Mouse (Mus musculus): ENCODE results near the gene Mpi.

Gene Mpi

GRCm38 (mm10) chr9:57561711-57562099 is 9.1 kb upstream of the Mpi start:
- DNase-seq (ENCODE audit: low spot score), result no peak

- DNase-seq (ENCODE audit: low spot score), result peak; percentile 90
Measured at GRCm38 (mm10) chr9:57560861-57561710, 8.5 kb upstream of the Mpi start, which contains the start of gene Scamp2. TSS of gene Scamp2 (plus strand) at chr9:57560943.

- no peak for DNase-seq (ENCODE audit: low spot score)
Measured at GRCm38 (mm10) chr9:57560263-57560662, 7.7 kb upstream of the Mpi start.

GRCm38 (mm10) chr9:57559568-57559967 is 7.0 kb upstream of the Mpi start:
- no peak for DNase-seq (ENCODE audit: low spot score)

- DNase-seq (ENCODE audit: low spot score), result no peak
Measured at GRCm38 (mm10) chr9:57558625-57559024, 6.1 kb upstream of the Mpi start.

- no peak for DNase-seq (ENCODE audit: low spot score)
Measured at GRCm38 (mm10) chr9:57557215-57557614, 4.7 kb upstream of the Mpi start.

GRCm38 (mm10) chr9:57554753-57555152 is 2.2 kb upstream of the Mpi start:
- DNase-seq (ENCODE audit: low spot score), result no peak

GRCm38 (mm10) chr9:57553119-57553518 is 556 bp upstream of the Mpi start:
- no peak for DNase-seq (ENCODE audit: low spot score)

GRCm38 (mm10) chr9:57550126-57550862 is 2.3 kb downstream of the Mpi start:
- no peak for DNase-seq (ENCODE audit: low spot score)

- DNase-seq (ENCODE audit: low spot score), result no peak
Measured at GRCm38 (mm10) chr9:57549186-57549585, 3.4 kb downstream of the Mpi start.

GRCm38 (mm10) chr9:57547869-57548268 is 4.7 kb downstream of the Mpi start:
- DNase-seq (ENCODE audit: low spot score), result no peak

GRCm38 (mm10) chr9:57547287-57547686 is 5.3 kb downstream of the Mpi start:
- DNase-seq (ENCODE audit: low spot score), result no peak

- DNase-seq (ENCODE audit: low spot score), result no peak
Measured at GRCm38 (mm10) chr9:57543951-57544350, 8.6 kb downstream of the Mpi start.

- DNase-seq (ENCODE audit: low spot score), result peak; percentile 63
Measured at GRCm38 (mm10) chr9:57541312-57541711, 11.3 kb downstream of the Mpi start.

- no peak for DNase-seq (ENCODE audit: low spot score)
Measured at GRCm38 (mm10) chr9:57539550-57539949, 13.0 kb downstream of the Mpi start.

GRCm38 (mm10) chr9:57537728-57538181 is 14.8 kb downstream of the Mpi start:
- no peak for DNase-seq (ENCODE audit: low spot score)

- peak; percentile 83 for DNase-seq (ENCODE audit: low spot score)
Measured at GRCm38 (mm10) chr9:57537044-57537727, 15.4 kb downstream of the Mpi start, which contains the start of gene Fam219b. TSS of gene Fam219b (plus strand) at chr9:57537528.

- DNase-seq (ENCODE audit: low spot score), result no peak
Measured at GRCm38 (mm10) chr9:57536362-57536761, 16.2 kb downstream of the Mpi start.

- no peak for DNase-seq (ENCODE audit: low spot score)
Measured at GRCm38 (mm10) chr9:57531946-57532345, 20.6 kb downstream of the Mpi start.

- no peak for DNase-seq (ENCODE audit: low spot score)
Measured at GRCm38 (mm10) chr9:57526435-57526834, 26.1 kb downstream of the Mpi start.

GRCm38 (mm10) chr9:57525516-57525915 is 27.0 kb downstream of the Mpi start:
- no peak for DNase-seq (ENCODE audit: low spot score)

GRCm38 (mm10) chr9:57524439-57524838 is 28.1 kb downstream of the Mpi start:
- DNase-seq (ENCODE audit: low spot score), result no peak

Measured in c-Kit-positive CD71-positive TER-119-positive erythroid progenitor cells, embryonic 14.5 days (primary cell).